Mouse (Mus musculus): ENCODE measurements around the gene Cdk14. TPM values are rescaled to one million over a fixed set of nuclear protein-coding genes. Genes with fewer than 3 reads are reported as not detected.

Gene Cdk14
- total RNA-seq, 2 experiments from 2014 or later, result 160 to 162 TPM

DNA sequence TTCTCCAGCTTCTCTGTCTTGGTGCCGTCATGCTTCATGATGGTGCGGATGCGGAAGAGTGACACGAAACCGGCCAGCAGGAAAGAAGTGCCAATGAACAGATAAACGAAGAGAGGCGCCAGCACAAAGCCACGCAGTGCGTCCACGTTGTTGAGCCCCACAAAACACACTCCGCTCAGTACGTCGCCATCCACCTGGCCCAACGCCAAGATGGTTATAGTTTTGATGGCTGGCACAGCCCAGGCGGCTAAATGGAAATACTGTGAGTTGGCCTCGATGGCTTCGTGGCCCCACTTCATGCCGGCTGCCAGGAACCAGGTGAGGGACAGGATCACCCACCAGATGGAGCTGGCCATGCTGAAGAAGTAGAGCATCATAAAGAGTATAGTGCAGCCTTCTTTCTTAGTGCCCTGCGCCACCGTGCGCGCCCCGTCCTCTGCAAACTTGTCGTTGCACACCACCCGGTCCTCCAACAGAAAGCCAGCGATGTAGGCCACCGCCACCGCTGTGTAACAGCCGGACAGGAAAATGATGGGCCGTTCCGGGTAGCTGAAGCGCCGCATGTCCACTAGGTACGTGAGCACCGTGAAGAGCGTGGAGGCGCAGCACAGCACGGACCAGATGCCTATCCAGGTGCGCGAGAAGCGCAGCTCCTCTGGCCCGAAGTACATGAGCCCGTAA, 664.0 kb downstream of the Cdk14 start:
- DNase-seq (ENCODE audit: low spot score in 2 of 2), result peak; percentile 51 to 66

DNA sequence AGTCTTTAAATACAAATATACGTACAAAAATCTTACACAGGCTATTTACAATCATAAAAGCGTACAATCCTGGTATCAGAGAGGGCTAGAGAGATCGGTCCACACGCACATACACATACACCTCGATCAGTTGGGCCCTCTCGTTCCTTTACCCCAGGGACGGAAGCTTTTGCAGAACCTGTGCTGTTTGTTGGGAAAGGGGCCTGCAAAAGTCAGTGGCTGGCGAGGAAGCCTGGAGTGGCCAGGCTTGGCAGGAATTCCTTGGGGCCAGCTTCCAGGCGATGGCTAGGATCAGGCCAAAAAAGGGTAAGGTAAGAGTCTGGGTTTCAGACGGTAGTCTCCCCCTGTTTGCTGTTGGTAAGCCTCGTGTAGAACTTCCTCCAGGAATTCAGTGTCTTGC, 664.8 kb downstream of the Cdk14 start:
- peak; percentile 10 to 26 for DNase-seq (ENCODE audit: low spot score in 2 of 2)

DNA sequence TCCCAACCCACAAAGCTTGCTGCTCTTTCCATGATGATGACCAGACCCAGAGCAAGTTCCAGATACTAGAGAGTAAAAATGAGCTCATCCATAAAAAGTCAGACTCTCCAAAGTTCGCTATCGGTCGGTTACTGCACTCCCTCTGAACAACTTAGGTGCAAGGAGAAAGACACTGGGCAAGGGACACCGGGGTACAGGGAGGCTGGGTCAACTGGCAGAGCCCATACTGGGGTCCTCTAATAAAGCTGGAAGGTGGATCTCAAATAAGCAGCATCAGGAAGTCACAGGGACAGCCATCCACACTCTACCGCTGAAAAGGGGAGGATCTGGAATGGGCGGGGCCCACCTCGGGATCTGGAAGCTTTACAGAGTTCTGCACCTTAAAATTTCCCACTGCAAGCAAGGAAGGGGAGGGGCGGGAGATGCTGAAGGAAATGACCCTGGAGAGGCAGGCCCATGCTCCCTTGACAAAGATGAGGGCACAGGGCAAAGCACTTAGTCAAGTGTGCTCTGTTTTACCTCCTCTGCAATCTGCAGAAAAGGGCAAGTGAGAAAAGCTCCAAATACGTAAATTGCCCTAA, 665.3 kb downstream of the Cdk14 start:
- DNase-seq (ENCODE audit: low spot score in 2 of 2), result peak in 1 of 2 experiments; percentile 19

Small RNA genes lying within 50 kb of the gene (microRNA-seq; reads per million reads assigned to microRNA genes)
- 0 reads per million in 2 experiments for gene Gm25037
- gene Gm44483, result 0 reads per million in 2 experiments

Other genes starting within 250 kb of the Cdk14 start
- gene 1700015F17Rik, start 58.8 kb upstream of the Cdk14 start, total RNA-seq (2021), result not detected
- gene Cldn12, start 94.6 kb upstream of the Cdk14 start, total RNA-seq (2021), result 10 to 100 TPM; 26.2 to 30.2 TPM
- gene Gtpbp10, start 139.2 kb upstream of the Cdk14 start, total RNA-seq (2021), result 10 to 100 TPM; 10.1 to 12.4 TPM
- gene Gm8773, start 153.5 kb upstream of the Cdk14 start, total RNA-seq (2021), result under 1 TPM; 0.39 to 0.87 TPM
- gene Cfap69, start 243.9 kb upstream of the Cdk14 start, total RNA-seq (2021), result 10 to 100 TPM; 13.1 to 14.8 TPM